Mouse (Mus musculus) activated CD4-positive, CD25-positive, alpha-beta regulatory T cell, adult 4 months (primary cell): Measurements from ENCODE around the gene Zfp790. TPM values are rescaled to one million over a fixed set of nuclear protein-coding genes. Genes with fewer than 3 reads are reported as not detected.

Experiments
- ATAC-seq: one replicate; pipeline ENCODE4 v1.8.0; 2017
- polyA plus RNA-seq, 2 experiments: library from polyadenylated mRNA; unstranded; fragments of 100-300 nt; shearing (Covaris generic); gene quantifications; one replicate each; pipeline ENCODE4 v1.2.1; 2017

Zfp790 gene
- polyA plus RNA-seq: 10 to 100 TPM; 12.7 to 17.4 TPM

GRCm38 (mm10) chr7:29815910-29816429 is at the start of gene Zfp790:
TSS of gene Zfp790 (plus strand) at chr7:29816114.
- peak; percentile 95 for ATAC-seq

GRCm38 (mm10) chr7:29767058-29767686 is 48.7 kb upstream of the Zfp790 start:
- ATAC-seq: peak; percentile 41

GRCm38 (mm10) chr7:29768090-29768900 is 47.6 kb upstream of the Zfp790 start, which contains the start of gene Zfp84:
TSS of gene Zfp84 (plus strand) at chr7:29768552.
- peak; percentile 91 for ATAC-seq

GRCm38 (mm10) chr7:29768980-29769379 is 46.9 kb upstream of the Zfp790 start:
- no peak for ATAC-seq

GRCm38 (mm10) chr7:29773503-29773902 is 42.4 kb upstream of the Zfp790 start:
- ATAC-seq: no peak

- ATAC-seq: no peak
Measured at GRCm38 (mm10) chr7:29774371-29774770, 41.5 kb upstream of the Zfp790 start.

- no peak for ATAC-seq
Measured at GRCm38 (mm10) chr7:29776568-29776967, 39.3 kb upstream of the Zfp790 start.

GRCm38 (mm10) chr7:29777372-29777771 is 38.5 kb upstream of the Zfp790 start:
- ATAC-seq: no peak

GRCm38 (mm10) chr7:29783871-29784551 is 31.9 kb upstream of the Zfp790 start, which contains the start of gene Zfp30:
TSS of gene Zfp30 (plus strand) at chr7:29783998.
- peak; percentile 19 for ATAC-seq

- ATAC-seq: no peak
Measured at GRCm38 (mm10) chr7:29785023-29785422, 30.9 kb upstream of the Zfp790 start.

- no peak for ATAC-seq
Measured at GRCm38 (mm10) chr7:29785888-29786287, 30.0 kb upstream of the Zfp790 start.

GRCm38 (mm10) chr7:29792906-29793305 is 23.0 kb upstream of the Zfp790 start:
- ATAC-seq: no peak

GRCm38 (mm10) chr7:29807046-29807445 is 8.9 kb upstream of the Zfp790 start:
- no peak for ATAC-seq

- ATAC-seq: no peak
Measured at GRCm38 (mm10) chr7:29812244-29812643, 3.7 kb upstream of the Zfp790 start.

- no peak for ATAC-seq
Measured at GRCm38 (mm10) chr7:29814381-29814780, 1.5 kb upstream of the Zfp790 start.

- no peak for ATAC-seq
Measured at GRCm38 (mm10) chr7:29815061-29815784, 691 bp upstream of the Zfp790 start.

GRCm38 (mm10) chr7:29818619-29819254 is 2.8 kb downstream of the Zfp790 start:
- ATAC-seq: peak; percentile 67

- no peak for ATAC-seq
Measured at GRCm38 (mm10) chr7:29828001-29828400, 12.1 kb downstream of the Zfp790 start.

- no peak for ATAC-seq
Measured at GRCm38 (mm10) chr7:29829804-29830203, 13.9 kb downstream of the Zfp790 start.

- ATAC-seq: no peak
Measured at GRCm38 (mm10) chr7:29836816-29837215, 20.9 kb downstream of the Zfp790 start.

GRCm38 (mm10) chr7:29839256-29839655 is 23.3 kb downstream of the Zfp790 start:
- no peak for ATAC-seq

GRCm38 (mm10) chr7:29842105-29842504 is 26.2 kb downstream of the Zfp790 start:
- no peak for ATAC-seq
